Mouse (Mus musculus): ENCODE data around the gene Olfr1218.

- TF ChIP-seq CTCF (IDR thresholded peaks at IDR 0.05) (no peak), POLR2A (IDR thresholded peaks at IDR 0.05; ENCODE audit: insufficient read depth, low read depth, low read length) (no peak)
These were observed 22.4 kb upstream of the Olfr1218 start, which contains the start of gene Olfr1219 for GRCm38 (mm10) chr2:89083413-89083812.
